Mouse (Mus musculus): ENCODE data around the gene Fgf8. TPM values are rescaled to one million over a fixed set of nuclear protein-coding genes. Genes with fewer than 3 reads are reported as not detected.

Gene Fgf8
- polyA plus RNA-seq, 1 experiment from 2014 or later: 0.47 TPM

DNA sequence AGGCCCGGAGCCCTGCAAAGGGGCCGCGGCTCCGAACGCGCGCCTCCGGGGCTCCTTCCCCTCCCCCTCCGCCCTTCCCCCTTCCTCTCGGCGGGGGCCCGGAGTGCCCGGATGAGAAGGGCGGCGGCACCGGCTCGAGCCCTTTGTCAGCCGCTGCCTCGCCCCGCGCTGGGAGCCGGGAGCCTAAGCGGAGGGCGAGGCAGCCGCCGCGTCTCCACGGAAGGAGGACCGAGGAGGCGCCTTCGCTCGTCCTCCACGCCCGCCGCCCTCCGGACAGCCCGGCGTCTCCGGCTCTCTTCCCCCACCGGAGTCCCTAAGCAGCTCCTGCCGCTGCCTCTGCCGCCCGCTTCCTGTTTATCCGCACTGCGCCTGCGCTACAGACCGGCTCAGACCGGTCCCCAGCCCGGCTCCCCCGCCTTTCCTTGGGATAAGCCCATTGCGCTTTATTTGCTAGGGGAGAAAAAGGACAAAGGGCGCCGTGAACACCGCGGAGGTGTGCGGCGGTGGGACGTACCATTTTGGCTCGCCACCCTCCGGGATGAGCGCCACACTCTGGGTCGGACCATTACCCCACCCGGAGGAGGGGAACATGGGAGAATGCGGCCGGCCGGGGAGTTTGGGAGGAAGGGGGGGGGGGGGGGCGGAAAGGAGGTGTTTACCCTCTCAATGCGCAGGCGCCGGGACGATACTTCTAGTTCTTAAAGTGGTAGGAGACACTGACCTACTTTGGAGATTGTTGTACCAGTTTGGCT lies 40.6 kb upstream of the Fgf8 start, which contains the start of gene Mgea5:
Gene Mgea5 (minus strand): TSS at position 657 of the 752 bp plus-strand sequence.
- under 1% methylated on average over 60 of the region's 71 CpGs for WGBS

DNA sequence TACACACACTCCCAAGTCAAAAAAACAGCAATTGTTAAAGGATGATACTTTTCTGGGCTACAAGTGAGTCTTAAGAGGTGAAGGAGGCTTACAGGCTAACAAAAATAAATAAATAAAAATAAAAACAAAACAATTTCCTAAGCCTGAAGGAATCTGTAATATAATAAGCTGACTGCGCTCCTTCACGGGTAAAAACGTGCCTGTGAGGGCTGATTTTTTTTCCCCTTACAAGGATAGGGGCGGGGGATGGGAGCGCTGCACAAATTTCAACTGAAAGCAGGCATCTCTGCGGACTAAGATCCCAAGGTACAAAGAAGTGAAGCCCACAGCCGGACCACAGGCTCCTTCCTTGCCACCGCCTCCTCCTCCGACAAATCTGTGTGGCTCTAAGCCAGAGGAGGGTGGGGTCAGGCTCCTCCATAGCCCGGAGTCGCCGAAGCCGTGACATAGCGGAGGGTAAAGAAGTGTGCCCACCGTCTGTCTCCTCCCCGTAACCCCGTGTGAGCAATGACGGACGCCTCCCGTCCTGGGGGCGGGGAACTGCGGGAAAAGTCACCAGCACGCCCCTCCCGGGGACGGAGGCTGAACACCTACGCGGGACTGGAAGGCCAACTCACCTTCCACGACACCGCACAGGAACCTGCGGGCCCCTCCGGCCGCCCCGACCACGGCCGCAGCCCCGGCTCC lies 39.7 kb upstream of the Fgf8 start:
- Histone ChIP-seq H3K4me1 (ENCODE audit: control insufficient read depth, insufficient read depth, low read length) (peaks cover 19% of the 10 kb centered on the region), H3K27ac (ENCODE audit: low read length) (peak overlapping the region; percentile 98), H3K4me3 (ENCODE audit: low read length) (peak overlapping the region; percentile 99), H3K4me2 (ENCODE audit: low read depth, low read length) (peak overlapping the region; percentile 82), H3K36me3 (ENCODE audit: control insufficient read depth, insufficient read depth) (peaks cover 16% of the 10 kb centered on the region), H3K27me3 (ENCODE audit: control insufficient read depth, insufficient read depth, low read length) (no peaks in the 10 kb centered on the region), H3K9me3 (replicated peaks; ENCODE audit: control insufficient read depth, low read length) (no peaks in the 10 kb centered on the region), H3K9ac (ENCODE audit: low read length) (peak overlapping the region; percentile 98)
- ATAC-seq (replicated peaks; ENCODE audit: extremely low read depth, insufficient read depth, low FRiP score): peak; percentile 31
- WGBS: under 1% methylated on average over 36 of the region's 36 CpGs

More for the DNA sequence above, 40.6 kb upstream of the Fgf8 start, which contains the start of gene Mgea5:
- H3K27ac ChIP-seq (ENCODE audit: low read length): peak within 1 kb of the TSS; percentile 98
- ATAC-seq (replicated peaks; ENCODE audit: extremely low read depth, insufficient read depth, low FRiP score): peak; percentile 97
- H3K4me1 ChIP-seq (ENCODE audit: control insufficient read depth, insufficient read depth, low read length): peaks cover 19% of the 10 kb centered on the region
- H3K9ac ChIP-seq (ENCODE audit: low read length): peak within 1 kb of the TSS; percentile 98
- H3K4me2 ChIP-seq (ENCODE audit: low read depth, low read length): peak within 1 kb of the TSS; percentile 82
- peak within 1 kb of the TSS; percentile 99 for H3K4me3 ChIP-seq (ENCODE audit: low read length)
- no peaks in the 10 kb centered on the region for H3K27me3 ChIP-seq (ENCODE audit: control insufficient read depth, insufficient read depth, low read length)
- peaks cover 8% of the 10 kb centered on the region for H3K36me3 ChIP-seq (ENCODE audit: control insufficient read depth, insufficient read depth)
- no peaks in the 10 kb centered on the region for H3K9me3 ChIP-seq (replicated peaks; ENCODE audit: control insufficient read depth, low read length)

DNA sequence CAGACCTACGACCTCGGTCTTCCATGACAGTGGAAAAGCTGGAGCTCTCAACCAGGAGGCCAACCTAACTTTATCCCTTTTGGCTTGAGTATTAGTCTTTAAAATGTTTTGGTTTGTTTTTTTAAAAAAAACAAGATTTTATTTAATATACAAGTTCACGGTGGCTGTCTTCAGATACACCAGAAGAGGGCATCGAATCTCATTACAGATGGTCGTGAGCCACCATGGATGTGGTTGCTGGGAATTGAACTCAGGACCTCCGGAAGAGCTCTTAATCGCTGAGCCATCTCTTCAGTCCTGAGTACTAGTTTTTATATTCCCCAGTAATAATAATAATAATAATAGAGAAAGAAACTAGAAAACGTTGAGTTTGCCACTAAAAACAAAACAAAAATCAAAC lies 39.0 kb upstream of the Fgf8 start:
- 57% methylated on average over 8 of the region's 8 CpGs for WGBS
- H3K9me3 ChIP-seq (replicated peaks; ENCODE audit: control insufficient read depth, low read length): no peaks in the 10 kb centered on the region
- H3K9ac ChIP-seq (ENCODE audit: low read length): no peak overlapping the region; the same call in 1 of the 2 replicates
- no peak for ATAC-seq (replicated peaks; ENCODE audit: extremely low read depth, insufficient read depth, low FRiP score)
- H3K4me3 ChIP-seq (ENCODE audit: low read length): peak overlapping the region; percentile 99
- H3K4me2 ChIP-seq (ENCODE audit: low read depth, low read length): peak overlapping the region; percentile 82
- H3K36me3 ChIP-seq (ENCODE audit: control insufficient read depth, insufficient read depth): peaks cover 22% of the 10 kb centered on the region
- H3K4me1 ChIP-seq (ENCODE audit: control insufficient read depth, insufficient read depth, low read length): peaks cover 19% of the 10 kb centered on the region
- no peak overlapping the region for H3K27ac ChIP-seq (ENCODE audit: low read length)
- no peaks in the 10 kb centered on the region for H3K27me3 ChIP-seq (ENCODE audit: control insufficient read depth, insufficient read depth, low read length)

DNA sequence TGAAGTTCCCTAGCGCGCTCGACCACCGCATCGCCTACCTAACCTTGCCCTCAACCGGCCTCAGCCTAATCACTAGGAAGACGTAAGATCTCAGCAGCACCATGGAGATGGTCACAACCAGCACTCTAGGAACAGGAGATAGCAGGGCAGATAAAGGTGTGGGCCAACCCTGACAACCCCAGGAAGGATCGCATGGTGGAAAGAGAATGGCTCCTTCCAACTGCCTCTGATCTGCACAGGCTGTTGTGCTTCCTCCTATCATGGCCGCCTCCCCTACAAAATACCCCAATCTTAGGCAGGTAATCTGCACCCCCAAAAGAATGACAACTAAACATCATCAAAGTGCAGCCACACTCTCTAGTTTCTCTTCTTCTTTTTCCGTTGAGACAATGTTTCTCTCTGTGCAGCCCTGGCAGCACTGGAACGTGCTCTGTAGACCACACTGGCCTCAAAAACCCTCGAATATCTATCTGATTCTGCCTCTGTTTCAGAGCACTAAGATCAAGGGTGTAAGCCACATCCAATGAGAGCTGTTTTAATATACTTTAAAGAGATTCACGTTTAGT lies 37.7 kb upstream of the Fgf8 start:
- Histone ChIP-seq H3K9ac (ENCODE audit: low read length) (no peak overlapping the region; the same call in 1 of the 2 replicates), H3K4me2 (ENCODE audit: low read depth, low read length) (peak overlapping the region; percentile 82), H3K4me3 (ENCODE audit: low read length) (peak overlapping the region; percentile 99), H3K27ac (ENCODE audit: low read length) (no peak overlapping the region), H3K9me3 (replicated peaks; ENCODE audit: control insufficient read depth, low read length) (no peaks in the 10 kb centered on the region), H3K27me3 (ENCODE audit: control insufficient read depth, insufficient read depth, low read length) (no peaks in the 10 kb centered on the region), H3K36me3 (ENCODE audit: control insufficient read depth, insufficient read depth) (peaks cover 27% of the 10 kb centered on the region), H3K4me1 (ENCODE audit: control insufficient read depth, insufficient read depth, low read length) (peaks cover 19% of the 10 kb centered on the region)
- no peak for ATAC-seq (replicated peaks; ENCODE audit: extremely low read depth, insufficient read depth, low FRiP score)
- WGBS: 75% methylated on average over 13 of the region's 13 CpGs

DNA sequence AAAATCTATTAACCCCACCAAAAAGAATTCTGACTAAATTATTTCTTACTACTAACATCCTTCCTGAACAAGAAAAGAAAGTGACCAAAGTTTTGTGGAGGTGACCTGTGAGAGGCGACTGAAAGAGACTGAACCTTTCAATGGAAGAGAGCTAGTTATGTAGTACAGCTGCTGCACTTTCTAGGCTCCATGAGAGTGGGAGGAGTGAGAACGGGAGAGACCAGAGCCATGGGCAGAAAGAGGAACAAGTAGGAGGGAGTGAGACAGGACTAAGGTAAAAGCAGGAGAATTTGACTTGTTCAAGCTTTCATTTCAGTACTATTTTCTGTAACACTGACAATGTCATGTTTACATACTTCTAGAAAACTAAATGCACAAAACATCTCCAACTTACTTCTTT lies 32.8 kb upstream of the Fgf8 start:
- Histone ChIP-seq H3K4me2 (ENCODE audit: low read depth, low read length) (no peak overlapping the region), H3K9me3 (replicated peaks; ENCODE audit: control insufficient read depth, low read length) (no peaks in the 10 kb centered on the region), H3K4me1 (ENCODE audit: control insufficient read depth, insufficient read depth, low read length) (peaks cover 3% of the 10 kb centered on the region), H3K27me3 (ENCODE audit: control insufficient read depth, insufficient read depth, low read length) (no peaks in the 10 kb centered on the region), H3K4me3 (ENCODE audit: low read length) (no peak overlapping the region), H3K27ac (ENCODE audit: low read length) (no peak overlapping the region), H3K9ac (ENCODE audit: low read length) (no peak overlapping the region), H3K36me3 (ENCODE audit: control insufficient read depth, insufficient read depth) (peaks cover 68% of the 10 kb centered on the region)
- WGBS: 78% methylated on average over 2 of the region's 2 CpGs
- no peak for ATAC-seq (replicated peaks; ENCODE audit: extremely low read depth, insufficient read depth, low FRiP score)

DNA sequence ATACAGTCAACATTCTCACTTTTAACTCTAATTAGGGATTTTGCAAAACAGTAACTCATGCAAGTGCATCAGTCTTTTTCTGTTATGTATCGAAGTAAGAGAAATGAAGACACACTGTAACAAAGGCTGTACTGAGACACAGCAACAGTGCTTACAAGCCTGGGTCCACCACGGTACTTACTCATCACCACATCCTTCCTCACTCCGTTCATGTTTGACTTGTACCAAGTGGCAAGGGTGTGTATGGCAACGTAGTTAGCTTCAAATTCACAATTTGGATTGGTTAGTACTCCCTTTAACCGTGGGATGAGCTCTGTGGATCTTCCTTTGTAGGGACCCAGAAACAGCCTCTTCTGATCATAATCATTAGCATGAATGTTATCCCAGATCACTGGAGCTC lies 28.8 kb upstream of the Fgf8 start:
- H3K4me1 ChIP-seq (ENCODE audit: control insufficient read depth, insufficient read depth, low read length): no peaks in the 10 kb centered on the region
- no peak overlapping the region for H3K4me2 ChIP-seq (ENCODE audit: low read depth, low read length)
- H3K9me3 ChIP-seq (replicated peaks; ENCODE audit: control insufficient read depth, low read length): no peaks in the 10 kb centered on the region
- no peak overlapping the region for H3K27ac ChIP-seq (ENCODE audit: low read length)
- H3K36me3 ChIP-seq (ENCODE audit: control insufficient read depth, insufficient read depth): peaks cover 80% of the 10 kb centered on the region
- H3K4me3 ChIP-seq (ENCODE audit: low read length): no peak overlapping the region
- 85% methylated on average over 5 of the region's 5 CpGs for WGBS
- no peak overlapping the region for H3K9ac ChIP-seq (ENCODE audit: low read length)
- no peaks in the 10 kb centered on the region for H3K27me3 ChIP-seq (ENCODE audit: control insufficient read depth, insufficient read depth, low read length)
- ATAC-seq (replicated peaks; ENCODE audit: extremely low read depth, insufficient read depth, low FRiP score): no peak

DNA sequence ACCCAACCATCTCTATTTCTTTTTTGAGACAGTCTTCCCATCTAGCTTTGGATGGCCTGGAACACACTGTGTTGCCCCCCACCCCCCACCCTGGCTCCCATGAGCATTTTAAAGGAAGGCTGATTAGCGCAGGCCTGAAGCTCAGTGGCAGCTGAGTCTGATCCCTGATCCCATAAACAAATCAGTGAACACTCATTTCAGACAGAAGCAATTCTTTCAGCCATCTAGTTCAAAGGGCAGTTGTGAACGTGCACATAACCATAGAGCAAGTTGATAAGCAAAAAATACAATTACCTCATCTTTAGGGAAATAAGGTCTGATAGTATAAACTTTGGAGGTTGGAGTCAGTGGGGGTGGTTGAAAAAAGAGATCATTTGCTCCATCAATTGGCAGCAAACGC lies 18.1 kb upstream of the Fgf8 start:
- H3K4me1 ChIP-seq (ENCODE audit: control insufficient read depth, insufficient read depth, low read length): no peaks in the 10 kb centered on the region
- H3K4me2 ChIP-seq (ENCODE audit: low read depth, low read length): no peak overlapping the region
- 72% methylated on average over 3 of the region's 3 CpGs for WGBS
- no peaks in the 10 kb centered on the region for H3K27me3 ChIP-seq (ENCODE audit: control insufficient read depth, insufficient read depth, low read length)
- peaks cover 72% of the 10 kb centered on the region for H3K36me3 ChIP-seq (ENCODE audit: control insufficient read depth, insufficient read depth)
- H3K27ac ChIP-seq (ENCODE audit: low read length): no peak overlapping the region
- H3K4me3 ChIP-seq (ENCODE audit: low read length): no peak overlapping the region
- ATAC-seq (replicated peaks; ENCODE audit: extremely low read depth, insufficient read depth, low FRiP score): no peak
- H3K9me3 ChIP-seq (replicated peaks; ENCODE audit: control insufficient read depth, low read length): no peaks in the 10 kb centered on the region
- no peak overlapping the region for H3K9ac ChIP-seq (ENCODE audit: low read length)

DNA sequence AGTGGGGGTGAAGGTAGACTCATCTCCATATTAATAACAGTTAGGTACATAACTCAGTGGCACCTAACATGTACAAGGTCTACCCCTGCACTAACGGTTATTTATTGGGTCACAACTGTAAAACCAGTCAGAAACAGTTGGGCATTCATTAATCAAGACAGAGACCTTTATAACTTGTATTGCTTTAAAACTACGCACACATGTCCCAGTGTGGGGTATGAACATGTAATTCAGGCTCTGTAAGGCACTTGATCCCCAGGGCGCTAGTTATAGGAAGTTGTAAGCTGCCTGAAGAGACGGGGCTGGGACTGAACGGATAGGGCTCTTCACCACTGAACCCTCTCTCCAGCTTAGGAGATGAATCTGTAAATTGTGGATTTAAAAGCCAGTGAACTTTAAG lies 16.0 kb upstream of the Fgf8 start:
- no peaks in the 10 kb centered on the region for H3K9me3 ChIP-seq (replicated peaks; ENCODE audit: control insufficient read depth, low read length)
- ATAC-seq (replicated peaks; ENCODE audit: extremely low read depth, insufficient read depth, low FRiP score): no peak
- 88% methylated on average over 5 of the region's 5 CpGs for WGBS
- no peak overlapping the region for H3K4me3 ChIP-seq (ENCODE audit: low read length)
- no peak overlapping the region for H3K4me2 ChIP-seq (ENCODE audit: low read depth, low read length)
- no peak overlapping the region for H3K9ac ChIP-seq (ENCODE audit: low read length)
- H3K36me3 ChIP-seq (ENCODE audit: control insufficient read depth, insufficient read depth): peaks cover 68% of the 10 kb centered on the region
- H3K27ac ChIP-seq (ENCODE audit: low read length): no peak overlapping the region
- H3K27me3 ChIP-seq (ENCODE audit: control insufficient read depth, insufficient read depth, low read length): no peaks in the 10 kb centered on the region
- H3K4me1 ChIP-seq (ENCODE audit: control insufficient read depth, insufficient read depth, low read length): no peaks in the 10 kb centered on the region

DNA sequence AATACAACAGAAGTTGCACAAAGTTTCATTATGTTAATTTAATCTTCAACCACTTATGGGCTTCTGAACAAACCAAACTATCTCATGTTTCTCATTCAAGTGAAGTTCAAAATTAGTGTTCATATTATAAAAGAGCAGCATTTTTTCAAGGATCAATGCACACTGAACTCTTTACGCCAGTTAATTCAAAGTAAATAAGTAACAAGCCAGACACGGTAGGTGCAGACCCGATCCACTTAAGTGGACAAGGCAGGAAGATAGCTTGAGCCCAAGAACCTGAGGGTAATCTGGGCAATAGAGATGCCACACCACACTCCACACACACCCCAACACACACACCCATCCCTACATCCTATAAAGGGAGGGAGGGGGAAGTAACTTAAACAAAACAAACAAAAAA lies 10.8 kb upstream of the Fgf8 start:
- Histone ChIP-seq H3K4me3 (ENCODE audit: low read length) (no peak overlapping the region), H3K9me3 (replicated peaks; ENCODE audit: control insufficient read depth, low read length) (no peaks in the 10 kb centered on the region), H3K36me3 (ENCODE audit: control insufficient read depth, insufficient read depth) (peaks cover 48% of the 10 kb centered on the region), H3K27me3 (ENCODE audit: control insufficient read depth, insufficient read depth, low read length) (no peaks in the 10 kb centered on the region), H3K9ac (ENCODE audit: low read length) (no peak overlapping the region), H3K4me1 (ENCODE audit: control insufficient read depth, insufficient read depth, low read length) (peaks cover 9% of the 10 kb centered on the region), H3K4me2 (ENCODE audit: low read depth, low read length) (no peak overlapping the region), H3K27ac (ENCODE audit: low read length) (no peak overlapping the region)
- ATAC-seq (replicated peaks; ENCODE audit: extremely low read depth, insufficient read depth, low FRiP score): no peak
- WGBS: 84% methylated on average over 3 of the region's 3 CpGs

Measured in heart, embryonic 16.5 days (tissue).